Mouse (Mus musculus): Measurements from ENCODE around the gene Krt31.

The Krt31 gene

GRCm38 (mm10) chr11:100050451-100050850 is at the start of gene Krt31:
Gene Krt31 (minus strand): TSS chr11:100050551.
- DNase-seq (ENCODE audit: low spot score in 2 of 2): no peak

- DNase-seq (ENCODE audit: low spot score in 2 of 2): no peak
These were observed 47.5 kb upstream of the Krt31 start for GRCm38 (mm10) chr11:100097819-100098218.

GRCm38 (mm10) chr11:100096141-100096540 is 45.8 kb upstream of the Krt31 start, which contains the start of gene Krt35:
Gene Krt35 (minus strand): TSS chr11:100096241.
- DNase-seq (ENCODE audit: low spot score in 2 of 2): no peak

DNA sequence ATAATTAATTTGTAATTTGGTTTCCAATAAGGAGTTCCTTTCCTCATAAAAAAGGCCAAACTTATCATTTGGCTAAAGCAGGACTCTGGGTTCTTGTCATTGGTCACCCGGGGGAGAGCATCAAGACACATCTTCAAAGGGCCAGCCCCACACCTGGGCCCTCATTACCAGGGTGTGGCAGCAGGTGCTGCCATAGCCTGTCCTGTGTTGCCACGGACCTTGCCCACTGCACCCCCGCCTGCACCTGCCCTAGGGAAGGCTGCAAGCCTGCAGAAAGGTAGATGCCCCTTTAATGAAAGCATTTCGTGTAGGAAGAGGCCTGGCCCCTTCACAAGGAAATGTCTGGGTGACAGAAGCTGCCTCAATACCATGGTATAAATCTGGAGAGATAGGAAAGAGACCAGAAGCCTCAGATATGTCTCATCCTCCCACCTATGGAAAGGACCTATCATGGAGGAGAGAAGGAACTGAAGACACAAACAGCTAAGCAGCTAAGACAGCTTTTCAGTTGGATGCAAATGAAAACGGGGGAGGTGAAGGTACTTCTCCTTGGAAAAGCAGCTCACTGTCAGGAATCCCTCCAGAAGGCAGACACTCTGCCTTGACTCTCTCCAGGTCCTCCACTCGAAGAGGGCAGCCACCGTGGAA is 38.2 kb upstream of the Krt31 start:
- DNase-seq (ENCODE audit: low spot score in 2 of 2): no peak

- DNase-seq (ENCODE audit: low spot score in 2 of 2): no peak
These were observed 37.5 kb upstream of the Krt31 start, which contains the start of gene Krt32 for GRCm38 (mm10) chr11:100087861-100088260. Gene Krt32 (minus strand): TSS chr11:100088226.

- DNase-seq (ENCODE audit: low spot score in 2 of 2): no peak
These were observed 23.5 kb upstream of the Krt31 start for GRCm38 (mm10) chr11:100073873-100074272.

GRCm38 (mm10) chr11:100067293-100068036 is 17.1 kb upstream of the Krt31 start:
- peak; percentile 56 to 73 for DNase-seq (ENCODE audit: low spot score in 2 of 2)

- no peak for DNase-seq (ENCODE audit: low spot score in 2 of 2)
These were observed 16.1 kb upstream of the Krt31 start for GRCm38 (mm10) chr11:100066236-100067010.

DNA sequence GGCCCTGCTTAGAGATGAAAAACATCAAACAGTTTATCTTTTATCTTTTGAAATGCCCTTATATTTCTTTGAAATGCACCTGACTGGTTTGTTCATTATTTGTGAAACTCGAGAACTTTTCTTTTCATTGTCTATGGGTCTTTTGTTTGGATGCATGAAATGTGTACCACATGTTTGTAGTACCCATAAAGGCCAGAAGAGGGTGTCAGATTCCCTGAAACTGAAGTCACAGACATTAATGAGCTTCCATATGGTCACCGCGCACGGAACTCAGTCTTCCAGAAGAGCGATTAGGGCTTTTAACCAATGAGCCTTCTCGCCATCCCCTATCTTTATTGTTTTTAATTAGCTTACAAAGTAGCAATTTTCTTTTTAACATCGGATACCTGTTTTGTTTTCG is 8.5 kb upstream of the Krt31 start:
- DNase-seq (ENCODE audit: low spot score in 2 of 2): no peak

DNA sequence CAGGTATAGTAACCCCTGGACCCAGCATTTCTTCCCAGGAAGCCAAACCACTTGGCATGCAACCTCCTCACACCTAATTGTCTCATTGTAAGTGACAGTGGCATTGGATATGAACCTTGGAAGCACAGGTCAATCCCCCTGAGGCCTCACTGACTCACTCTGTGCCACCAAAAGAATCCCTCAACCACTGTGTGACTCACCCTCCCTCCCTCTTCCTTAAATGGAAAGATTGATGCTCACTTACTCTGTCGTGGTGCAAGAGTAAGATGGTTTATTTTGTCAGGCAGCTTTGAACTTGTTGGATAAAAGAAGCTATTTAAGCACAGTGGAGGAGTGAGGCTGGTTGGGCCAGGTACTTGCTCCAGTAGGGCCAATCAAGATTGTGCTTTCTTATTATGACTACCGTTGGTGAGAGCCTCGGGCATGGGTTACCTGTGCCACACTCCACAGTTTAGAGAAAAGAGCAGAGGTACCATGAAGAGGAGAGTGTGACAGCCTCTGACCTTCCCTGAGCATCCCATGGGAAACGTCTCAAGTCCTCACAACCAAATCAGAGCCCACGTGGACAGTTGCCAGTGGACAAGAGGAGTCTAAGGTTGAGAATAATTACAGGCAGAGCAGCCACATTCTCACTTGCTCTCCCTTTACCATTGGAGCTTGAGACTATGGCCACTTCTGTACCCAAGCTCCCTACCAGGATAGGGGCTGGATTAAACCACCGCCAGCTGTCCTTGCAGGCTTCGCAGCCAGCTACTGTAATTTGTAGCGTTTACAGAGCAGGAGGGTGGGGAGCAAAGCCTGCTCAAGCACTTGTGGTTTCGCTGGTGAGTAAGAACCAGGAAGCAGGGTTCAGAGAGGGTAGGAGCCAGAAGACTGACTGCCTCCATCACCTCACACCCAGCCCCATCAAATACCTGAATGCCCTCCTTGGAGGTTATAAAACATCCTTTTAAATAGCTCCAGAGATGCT is 5.6 kb upstream of the Krt31 start:
- DNase-seq (ENCODE audit: low spot score in 2 of 2): no peak

DNA sequence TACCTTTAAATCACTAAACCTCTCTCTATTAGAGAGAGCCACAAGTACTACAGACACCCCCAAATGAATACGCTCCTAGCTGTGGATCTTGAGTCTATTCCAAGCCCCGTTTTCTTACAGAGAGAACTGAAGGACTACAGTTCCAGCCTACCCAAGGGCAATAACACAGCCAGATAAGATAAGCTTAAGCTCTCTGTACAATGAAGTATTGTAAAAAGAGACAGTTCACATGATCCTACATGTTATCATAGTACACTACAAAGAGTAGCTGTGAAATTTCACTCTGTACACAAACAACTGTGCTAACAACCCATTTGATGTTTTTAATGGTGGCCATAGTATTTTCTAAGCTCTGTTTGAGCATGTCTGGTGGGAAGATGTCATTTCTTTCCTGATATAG is 3.2 kb downstream of the Krt31 start:
- DNase-seq (ENCODE audit: low spot score in 2 of 2): no peak

DNA sequence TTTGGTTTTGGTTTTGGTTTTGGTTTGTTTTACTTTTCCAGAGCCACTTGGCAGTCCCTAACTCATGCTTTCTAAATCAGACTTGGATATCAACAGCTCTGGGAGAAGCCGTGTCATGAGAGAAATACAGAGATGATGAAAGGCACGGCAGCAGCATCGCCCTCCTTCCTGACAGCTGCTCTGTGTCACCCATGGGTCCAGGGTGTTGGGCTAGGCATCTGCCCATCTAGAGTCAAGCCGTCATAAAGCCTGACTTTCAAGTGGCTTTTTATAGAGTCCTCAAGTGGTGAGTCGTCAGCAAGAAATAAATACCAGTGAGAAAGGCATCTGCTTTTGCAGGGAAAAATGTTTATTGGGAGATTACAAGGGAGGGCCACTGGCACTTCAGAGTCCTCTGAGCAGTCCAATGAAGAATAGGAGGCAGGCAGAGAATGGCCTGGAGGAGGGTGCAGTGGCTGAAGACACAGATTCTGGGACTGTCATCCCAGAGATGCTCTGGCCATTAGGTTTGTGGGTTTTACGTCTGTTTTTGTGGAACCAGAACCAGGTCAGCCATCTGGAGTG is 4.0 kb downstream of the Krt31 start:
- no peak for DNase-seq (ENCODE audit: low spot score in 2 of 2)

DNA sequence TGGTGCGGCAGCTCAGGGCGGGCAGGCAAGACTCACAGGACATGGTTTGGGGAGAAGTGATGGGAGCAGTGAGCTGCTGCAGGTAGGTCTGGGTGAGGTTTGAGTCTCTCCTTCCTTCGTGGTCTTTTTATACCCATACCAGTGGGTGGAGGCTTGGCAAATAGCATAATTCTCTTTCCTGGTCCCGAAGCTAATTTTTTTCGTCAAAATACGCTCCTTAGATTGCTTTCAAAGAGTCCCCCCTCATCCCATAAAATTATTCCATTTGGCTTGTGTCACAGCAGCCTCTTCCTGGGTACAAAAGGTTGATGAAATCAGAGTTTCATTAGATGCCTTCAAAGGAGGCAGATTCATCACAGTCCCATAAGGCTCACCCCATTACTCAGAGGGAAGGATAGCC is 8.9 kb downstream of the Krt31 start, which contains the start of gene Krt34:
Gene Krt34 (minus strand): TSS at position 101 of the 400 bp plus-strand sequence.
- no peak for DNase-seq (ENCODE audit: low spot score in 2 of 2)

- no peak for DNase-seq (ENCODE audit: low spot score in 2 of 2)
These were observed 20.6 kb downstream of the Krt31 start, which contains the start of gene Krt33b for GRCm38 (mm10) chr11:100029768-100030167. Gene Krt33b (minus strand): TSS chr11:100029868.

GRCm38 (mm10) chr11:100021438-100021837 is 28.9 kb downstream of the Krt31 start:
- DNase-seq (ENCODE audit: low spot score in 2 of 2): no peak

DNA sequence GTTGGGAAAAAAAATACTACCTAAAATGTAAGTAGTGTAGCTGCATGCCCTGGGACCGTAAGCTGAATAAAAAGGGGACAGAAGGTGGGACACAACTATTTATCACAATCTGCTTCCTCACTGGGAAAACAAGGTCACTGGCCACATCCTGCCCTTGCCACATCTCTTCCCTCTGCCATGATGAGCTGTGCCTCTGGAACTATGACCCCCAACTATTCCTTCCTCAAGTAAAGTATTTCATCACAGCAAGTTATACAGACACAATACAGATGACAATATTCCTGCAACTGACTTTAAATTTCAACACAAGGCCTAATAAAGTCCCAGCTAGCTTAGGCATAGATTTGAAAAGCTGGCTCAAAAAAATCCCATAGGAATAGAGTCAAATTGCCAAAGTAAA is 30.9 kb downstream of the Krt31 start:
- no peak for DNase-seq (ENCODE audit: low spot score in 2 of 2)

DNA sequence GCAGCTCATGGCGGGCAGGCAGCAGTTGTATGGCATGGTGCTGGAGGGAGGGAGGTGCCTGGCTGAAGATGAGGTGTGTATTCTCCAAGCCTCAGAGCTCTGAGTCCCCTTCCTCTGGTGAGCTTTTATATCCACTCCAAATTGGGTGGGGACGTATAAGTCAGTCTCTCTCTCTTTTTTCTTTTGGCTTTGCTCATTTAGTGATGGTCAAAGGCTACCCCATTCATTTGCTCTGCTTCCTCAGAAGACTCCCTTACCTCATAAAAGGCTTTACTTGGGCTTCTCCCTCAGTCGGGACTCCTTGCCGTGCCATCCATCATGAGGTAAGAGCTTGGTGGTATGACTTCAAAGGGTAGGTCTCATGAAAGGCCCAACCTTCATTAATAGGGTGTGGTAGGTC is 34.2 kb downstream of the Krt31 start, which contains the start of gene Krt33a:
Gene Krt33a (minus strand): TSS at position 101 of the 400 bp plus-strand sequence.
- no peak for DNase-seq (ENCODE audit: low spot score in 2 of 2)

DNA sequence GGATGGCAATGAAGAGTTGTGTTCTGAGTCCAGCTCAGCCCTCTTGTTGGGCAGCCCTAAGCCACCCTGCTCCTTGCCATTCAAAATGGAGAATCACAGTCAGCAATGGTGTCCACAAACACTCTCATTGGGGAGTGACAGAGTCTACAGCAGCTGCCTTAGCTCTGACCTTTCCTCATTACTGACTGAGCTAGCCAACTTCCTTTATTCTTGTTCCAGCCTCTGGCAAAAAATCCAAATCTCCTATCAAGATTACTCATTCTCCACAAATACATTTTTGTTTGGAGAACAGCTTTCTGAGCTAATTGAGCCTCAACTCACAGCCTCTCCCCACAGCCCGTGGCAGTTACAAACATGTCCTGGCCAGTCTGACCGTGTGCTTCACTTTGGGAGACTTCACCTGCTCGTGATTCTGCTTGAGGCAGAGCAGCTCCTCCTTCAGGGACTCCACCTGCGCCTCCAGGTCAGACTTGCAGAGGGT is 36.6 kb downstream of the Krt31 start:
- DNase-seq (ENCODE audit: low spot score in 2 of 2): peak; percentile 28 to 47

DNA sequence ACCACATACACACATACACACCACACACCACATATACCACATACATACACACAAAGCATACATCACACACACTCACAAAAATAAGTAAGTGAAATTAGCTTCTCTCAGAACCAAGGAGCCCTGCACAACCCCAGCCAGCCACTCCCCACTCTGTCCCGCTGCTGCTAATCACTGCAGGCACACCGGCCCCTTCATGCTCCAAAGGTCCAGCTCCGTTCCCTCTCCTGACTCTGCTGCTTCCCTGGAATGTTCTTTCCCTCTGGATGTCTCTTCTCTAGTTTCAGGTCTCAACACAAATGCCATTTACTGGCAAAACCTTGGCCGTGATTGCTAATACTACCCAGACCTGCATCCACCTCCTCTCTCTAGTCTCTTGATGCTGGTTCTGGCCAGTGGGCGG is 39.7 kb downstream of the Krt31 start:
- no peak for DNase-seq (ENCODE audit: low spot score in 2 of 2)

DNA sequence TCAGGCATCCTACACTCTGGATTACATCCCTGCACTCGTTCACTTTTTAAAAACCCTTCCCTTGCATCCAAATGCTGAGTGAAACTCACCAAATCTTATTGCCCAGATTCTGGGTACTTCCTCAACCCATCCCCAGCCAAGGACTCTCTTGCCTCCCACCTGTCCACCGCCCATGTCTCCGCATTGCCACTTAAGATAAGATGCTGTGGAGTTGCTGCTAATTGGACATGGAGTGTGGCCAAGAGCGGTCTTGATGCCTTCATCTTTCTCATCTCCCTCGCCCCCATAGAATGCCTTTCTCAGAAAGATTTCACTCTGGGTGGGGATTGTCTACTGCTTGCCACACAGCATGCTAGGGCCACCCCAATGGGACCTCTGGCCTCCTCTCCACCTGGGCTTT is 42.0 kb downstream of the Krt31 start:
- no peak for DNase-seq (ENCODE audit: low spot score in 2 of 2)

Measured in urinary bladder, postnatal 36 days (tissue).